Mouse (Mus musculus) lung, embryonic 15.5 days (tissue): Measurements from ENCODE around the gene Jarid2. TPM values are rescaled to one million over a fixed set of nuclear protein-coding genes. Genes with fewer than 3 reads are reported as not detected.
"Not testable (repeated sequence)": the region's sequence is repeated elsewhere in the genome, so short reads cannot be mapped to it uniquely, and the experiment has no call there.

Source experiments
- ATAC-seq: fragments of 200-750 bp; cut with Nextera tagmentation; 2 replicates; pipeline ENCODE4 v1.8.0; 2017; ENCODE audit warnings: moderate number of reproducible peaks, borderline replicate concordance; ENCODE audit not compliant: low FRiP score, low TSS enrichment; ENCODE audit errors: extremely low read depth
- H3K27ac ChIP-seq: fragments of 300-500 bp; sonication (generic); 2 replicates; pipeline ENCODE4 v1.5.1; 2015; ENCODE audit warnings: moderate library complexity, mild to moderate bottlenecking, inconsistent platforms
- H3K27me3 ChIP-seq: fragments of 300-500 bp; sonication (generic); 2 replicates; pipeline ENCODE4 v1.6.1; 2015; ENCODE audit warnings: inconsistent platforms
- H3K36me3 ChIP-seq: fragments of 300-500 bp; sonication (generic); 2 replicates; pipeline ENCODE4 v1.6.1; 2015; ENCODE audit warnings: inconsistent platforms
- H3K4me1 ChIP-seq: fragments of 300-500 bp; sonication (generic); 2 replicates; pipeline ENCODE4 v1.6.1; 2015; ENCODE audit warnings: inconsistent platforms
- H3K4me2 ChIP-seq: fragments of 300-500 bp; sonication (generic); 2 replicates; pipeline ENCODE4 v1.6.1; 2015; ENCODE audit warnings: inconsistent platforms, mild to moderate bottlenecking, moderate library complexity
- H3K4me3 ChIP-seq: fragments of 300-500 bp; sonication (generic); 2 replicates; pipeline ENCODE4 v1.5.1; 2015; ENCODE audit warnings: mild to moderate bottlenecking, inconsistent platforms
- H3K9ac ChIP-seq: fragments of 300-500 bp; sonication (generic); 2 replicates; pipeline ENCODE4 v1.6.1; 2015; ENCODE audit warnings: inconsistent platforms
- H3K9me3 ChIP-seq: fragments of 300-500 bp; sonication (generic); 2 replicates; pipeline ENCODE4 v1.6.1; 2016; ENCODE audit warnings: inconsistent platforms
- WGBS: fragments of 180-500 bp; shearing (Covaris S2); methylation state at CpG from one replicate; pipeline ENCODE4 v1.1.7; 2015; 5-methylcytosine and 5-hydroxymethylcytosine counted together
- polyA plus RNA-seq: library from polyadenylated mRNA; unstranded; fragments of >200 nt; fragmentation: Nextera tagmentation; extraction: Ambion mirVana; gene quantifications from 2 replicates; pipeline ENCODE4 v1.2.1, GENCODE M21; 2015

Jarid2 gene
- polyA plus RNA-seq, 1 experiment from 2014 or later: 23.6 TPM

- WGBS: 43% methylated on average over 5 of the region's 5 CpGs
Observed at GRCm38 (mm10) chr13:44711062-44711461, 18.2 kb upstream of the Jarid2 start.

GRCm38 (mm10) chr13:44711882-44712281, 17.4 kb upstream of the Jarid2 start:
- Histone ChIP-seq H3K9me3 (no peaks in the 10 kb centered on the region), H3K4me3 (no peak overlapping the region), H3K27ac (no peak overlapping the region), H3K36me3 (no peaks in the 10 kb centered on the region), H3K27me3 (no peaks in the 10 kb centered on the region), H3K4me1 (0 out of 2 replicates have a peak, but pooled peaks cover 3% of the 10 kb centered on the region), H3K9ac (no peak overlapping the region), H3K4me2 (no peak overlapping the region)
- WGBS: 29% methylated on average over 1 of the region's 1 CpGs
- no peak for ATAC-seq

More at GRCm38 (mm10) chr13:44711062-44711461, 18.2 kb upstream of the Jarid2 start:
- H3K27ac ChIP-seq: no peak overlapping the region
- H3K36me3 ChIP-seq: no peaks in the 10 kb centered on the region
- no peaks in the 10 kb centered on the region for H3K9me3 ChIP-seq
- H3K4me2 ChIP-seq: no peak overlapping the region
- H3K4me1 ChIP-seq: 0 out of 2 replicates have a peak, but pooled peaks cover 3% of the 10 kb centered on the region
- H3K9ac ChIP-seq: no peak overlapping the region
- H3K27me3 ChIP-seq: no peaks in the 10 kb centered on the region
- no peak for ATAC-seq
- H3K4me3 ChIP-seq: no peak overlapping the region

GRCm38 (mm10) chr13:44715187-44715885, 13.9 kb upstream of the Jarid2 start:
- H3K27ac ChIP-seq: no peak overlapping the region
- H3K27me3 ChIP-seq: no peaks in the 10 kb centered on the region
- H3K9ac ChIP-seq: no peak overlapping the region
- no peaks in the 10 kb centered on the region for H3K36me3 ChIP-seq
- H3K9me3 ChIP-seq: no peaks in the 10 kb centered on the region
- no peak for ATAC-seq
- no peak overlapping the region for H3K4me2 ChIP-seq
- 41% methylated on average over 10 of the region's 10 CpGs for WGBS
- H3K4me1 ChIP-seq: 0 out of 2 replicates have a peak, but pooled peaks cover 3% of the 10 kb centered on the region
- H3K4me3 ChIP-seq: no peak overlapping the region

GRCm38 (mm10) chr13:44717838-44718237, 11.4 kb upstream of the Jarid2 start:
- Histone ChIP-seq H3K36me3 (no peaks in the 10 kb centered on the region), H3K27me3 (no peaks in the 10 kb centered on the region), H3K4me2 (no peak overlapping the region), H3K4me3 (no peak overlapping the region), H3K9ac (no peak overlapping the region), H3K27ac (no peak overlapping the region), H3K9me3 (no peaks in the 10 kb centered on the region), H3K4me1 (no peaks in the 10 kb centered on the region)
- 89% methylated on average over 9 of the region's 9 CpGs for WGBS
- ATAC-seq: no peak

- H3K4me1 ChIP-seq, H3K27me3 ChIP-seq, H3K9me3 ChIP-seq, H3K4me2 ChIP-seq, H3K36me3 ChIP-seq, H3K9ac ChIP-seq, H3K4me3 ChIP-seq, ATAC-seq, H3K27ac ChIP-seq: not testable (repeated sequence)
- 89% methylated on average over 5 of the region's 5 CpGs for WGBS
Observed at GRCm38 (mm10) chr13:44718465-44718864, 10.8 kb upstream of the Jarid2 start.

- Histone ChIP-seq H3K27ac (no peak overlapping the region), H3K9me3 (no peaks in the 10 kb centered on the region), H3K36me3 (no peaks in the 10 kb centered on the region), H3K27me3 (no peaks in the 10 kb centered on the region), H3K4me3 (no peak overlapping the region), H3K4me1 (no peaks in the 10 kb centered on the region), H3K9ac (no peak overlapping the region), H3K4me2 (no peak overlapping the region)
- WGBS: 67% methylated on average over 1 of the region's 1 CpGs
- no peak for ATAC-seq
Observed at GRCm38 (mm10) chr13:44720094-44720493, 9.2 kb upstream of the Jarid2 start.

- no peak overlapping the region for H3K4me3 ChIP-seq
- ATAC-seq: no peak
Observed at GRCm38 (mm10) chr13:44721891-44722547, 7.3 kb upstream of the Jarid2 start.

GRCm38 (mm10) chr13:44723522-44723921, 5.8 kb upstream of the Jarid2 start:
- 90% methylated on average over 9 of the region's 9 CpGs for WGBS
- not testable (repeated sequence) for H3K9ac ChIP-seq, H3K4me1 ChIP-seq, H3K4me2 ChIP-seq, H3K27ac ChIP-seq, H3K27me3 ChIP-seq, ATAC-seq, H3K9me3 ChIP-seq, H3K4me3 ChIP-seq, H3K36me3 ChIP-seq

More at GRCm38 (mm10) chr13:44721891-44722547, 7.3 kb upstream of the Jarid2 start:
- WGBS: 68% methylated on average over 5 of the region's 5 CpGs
- no peaks in the 10 kb centered on the region for H3K9me3 ChIP-seq
- H3K9ac ChIP-seq: no peak overlapping the region
- no peaks in the 10 kb centered on the region for H3K27me3 ChIP-seq
- H3K4me2 ChIP-seq: no peak overlapping the region
- no peak overlapping the region for H3K27ac ChIP-seq
- no peaks in the 10 kb centered on the region for H3K4me1 ChIP-seq
- H3K36me3 ChIP-seq: no peaks in the 10 kb centered on the region

GRCm38 (mm10) chr13:44728145-44728880, 961 bp upstream of the Jarid2 start:
- Histone ChIP-seq H3K27me3 (no peaks in the 10 kb centered on the region), H3K9me3 (no peaks in the 10 kb centered on the region), H3K4me1 (no peaks in the 10 kb centered on the region; the same call in 1 of the 2 replicates), H3K9ac (no peak overlapping the region), H3K36me3 (no peaks in the 10 kb centered on the region), H3K4me2 (no peak overlapping the region), H3K27ac (no peak overlapping the region), H3K4me3 (no peak overlapping the region)
- no peak for ATAC-seq
- 69% methylated on average over 1 of the region's 1 CpGs for WGBS

- H3K27me3 ChIP-seq: no peaks in the 10 kb centered on the region
- H3K9me3 ChIP-seq: no peaks in the 10 kb centered on the region
- peaks cover 15% of the 10 kb centered on the region for H3K4me1 ChIP-seq
- peak overlapping the region; percentile 97 for H3K27ac ChIP-seq
- ATAC-seq: peak; percentile 96
- peak overlapping the region; percentile 82 for H3K4me3 ChIP-seq
- WGBS: under 1% methylated on average over 60 of the region's 87 CpGs
- peak overlapping the region; percentile 84 for H3K4me2 ChIP-seq
- no peaks in the 10 kb centered on the region for H3K36me3 ChIP-seq
- H3K9ac ChIP-seq: peak overlapping the region; percentile 85
Observed at GRCm38 (mm10) chr13:44730146-44730864, 1.0 kb downstream of the Jarid2 start.

- Histone ChIP-seq H3K4me1 (peaks cover 21% of the 10 kb centered on the region), H3K4me2 (peak overlapping the region; percentile 72), H3K27ac (peak overlapping the region; percentile 97), H3K4me3 (peak overlapping the region; percentile 82), H3K36me3 (no peaks in the 10 kb centered on the region), H3K9ac (peak overlapping the region; percentile 85), H3K27me3 (no peaks in the 10 kb centered on the region), H3K9me3 (no peaks in the 10 kb centered on the region)
- ATAC-seq: peak; percentile 70
- 0% methylated on average over 38 of the region's 41 CpGs for WGBS
Observed at GRCm38 (mm10) chr13:44730939-44731551, 1.8 kb downstream of the Jarid2 start.
